Mouse (Mus musculus) lung, adult 2 months (tissue): ENCODE data around the gene Def6. TPM values are rescaled to one million over a fixed set of nuclear protein-coding genes. Genes with fewer than 3 reads are reported as not detected.

Source experiments
- DNase-seq: peaks from one replicate; pipeline ENCODE4 v3.0.0; 2022
- H3K4me1 ChIP-seq: fragments of 200-500 bp; 2 replicates; pipeline ENCODE4 v1.6.1; 2011; ENCODE audit warnings: low read length; ENCODE audit not compliant: control insufficient read depth, insufficient read depth
- H3K4me3 ChIP-seq: fragments of 200-500 bp; replicated peaks from 2 replicates; pipeline ENCODE3; 2011; ENCODE audit warnings: low read depth, mild to moderate bottlenecking, control low read depth, low read length; ENCODE audit errors: extremely low read depth
- CTCF ChIP-seq: fragments of 200-500 bp; IDR thresholded peaks from 2 replicates; pipeline ENCODE4 v1.5.1; 2011; ENCODE audit warnings: mild to moderate bottlenecking, low read length, control low read depth; ENCODE audit not compliant: insufficient read depth
- POLR2A ChIP-seq: fragments of 200-500 bp; IDR thresholded peaks from 2 replicates; pipeline ENCODE4 v1.6.1; 2011; ENCODE audit warnings: low read depth, mild to moderate bottlenecking, control low read depth, low read length, borderline replicate concordance; ENCODE audit errors: extremely low read depth
- WGBS: fragments of 180-500 bp; shearing (Covaris S2); methylation state at CpG from one replicate; pipeline ENCODE4 v1.1.7; 2018; 5-methylcytosine and 5-hydroxymethylcytosine counted together
- polyA plus RNA-seq: library from polyadenylated mRNA; depleted of rRNA; stranded (reverse); fragments of >200 nt; gene quantifications from 2 replicates; pipeline ENCODE4 v1.2.3, GENCODE M21; 2012; rRNA removed

Gene Def6
- polyA plus RNA-seq, 1 experiment, result 22.0 TPM

DNA sequence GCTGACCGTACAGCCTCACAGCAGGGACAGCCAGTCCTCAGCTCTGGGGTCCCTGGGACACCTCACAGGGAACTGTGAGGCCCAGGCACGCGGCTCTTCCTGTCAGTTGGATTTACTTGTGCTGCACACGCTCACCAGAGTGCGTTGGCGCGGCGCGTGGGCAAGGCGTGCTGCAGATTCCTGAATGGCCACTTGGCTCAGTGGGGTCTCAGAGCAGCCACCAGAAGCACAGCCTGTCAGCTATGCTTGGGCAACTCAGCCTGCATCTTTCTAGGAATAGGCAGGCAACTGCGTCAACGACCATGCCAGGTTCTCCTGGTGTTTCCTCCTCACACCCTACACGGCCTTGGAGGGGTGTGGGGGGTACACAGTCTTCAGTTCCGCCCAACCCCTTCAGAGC is 69.6 kb downstream of the Def6 start:
- WGBS, result 72% methylated on average over 14 of the region's 14 CpGs
- TF ChIP-seq CTCF (no peak), POLR2A (no peak)
- Histone ChIP-seq H3K4me3 (no peak overlapping the region), H3K4me1 (peaks cover 17% of the 10 kb centered on the region)
- no peak for DNase-seq

DNA sequence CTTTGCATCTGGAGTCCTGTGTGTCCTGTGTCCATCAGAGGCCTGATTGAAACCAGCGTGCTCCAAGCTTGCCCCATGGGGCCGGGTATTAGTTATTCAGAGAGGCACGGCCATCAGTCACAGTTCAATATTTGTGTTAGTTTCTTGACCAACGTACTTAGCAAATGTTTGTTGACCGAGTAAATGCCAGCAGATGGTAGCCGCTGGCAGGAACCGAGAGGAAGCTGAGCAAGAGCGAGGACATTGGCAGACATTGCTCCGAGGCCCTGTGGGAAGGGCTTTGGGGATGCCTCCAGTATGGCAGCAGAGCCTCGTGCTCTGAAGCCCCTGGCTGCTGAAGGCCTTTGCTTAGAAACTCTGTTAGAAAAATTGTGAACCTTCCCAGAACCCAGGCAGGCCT is 70.1 kb downstream of the Def6 start:
- no peak for DNase-seq
- Histone ChIP-seq H3K4me1 (peaks cover 13% of the 10 kb centered on the region), H3K4me3 (no peak overlapping the region)
- no peak for TF ChIP-seq CTCF
- no peak for TF ChIP-seq POLR2A
- WGBS, result 48% methylated on average over 10 of the region's 10 CpGs

DNA sequence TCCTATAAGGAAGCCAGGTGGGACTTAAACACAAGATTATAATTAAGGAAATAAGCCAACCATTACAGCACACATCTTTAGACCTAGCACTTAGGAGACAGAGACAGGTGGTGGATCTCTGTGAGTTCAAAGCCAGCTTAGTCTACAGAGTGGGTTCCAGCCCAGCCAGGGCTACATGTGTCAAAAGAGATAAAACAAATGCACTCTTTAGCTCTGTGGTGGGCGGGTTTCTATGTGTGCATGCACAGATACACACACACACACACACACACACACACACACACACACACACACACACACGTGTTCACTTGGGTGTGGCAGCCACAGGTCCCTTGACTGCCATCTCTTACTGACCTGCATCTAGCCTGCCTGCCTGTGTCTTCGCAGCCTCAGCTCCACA is 70.6 kb downstream of the Def6 start:
- no peak overlapping the region for H3K4me3 ChIP-seq
- peaks cover 12% of the 10 kb centered on the region for H3K4me1 ChIP-seq
- TF ChIP-seq CTCF (no peak), POLR2A (no peak)
- DNase-seq, result no peak
- WGBS, result 96% methylated on average over 3 of the region's 3 CpGs

Other genes with a start within 250 kb of the Def6 start
- gene Tcp11, start 127.1 kb upstream of the Def6 start, polyA plus RNA-seq, result 13.4 and 16.9 TPM in 2 replicates
- 3.1 and 3.6 TPM in 2 replicates for gene Scube3, start 65.6 kb upstream of the Def6 start, polyA plus RNA-seq
- gene Zfp523, start 30.6 kb upstream of the Def6 start, polyA plus RNA-seq, result 69.0 and 75.8 TPM in 2 replicates
- 33.3 and 41.7 TPM in 2 replicates for gene Ppard, start 24.9 kb downstream of the Def6 start, polyA plus RNA-seq
- gene Fance, start 105.7 kb downstream of the Def6 start, polyA plus RNA-seq, result 18.2 and 21.7 TPM in 2 replicates
- 1,664 and 1,938 TPM in 2 replicates for gene Rpl10a, start 120.7 kb downstream of the Def6 start, polyA plus RNA-seq
- 28.1 and 30.7 TPM in 2 replicates for gene Tead3, start 143.0 kb downstream of the Def6 start, polyA plus RNA-seq
- 7.0 and 7.2 TPM in 2 replicates for gene Tulp1, start 157.4 kb downstream of the Def6 start, polyA plus RNA-seq